Comparison of ENCODE assay signal across 12 mouse cellular contexts in genomic region chr10:40365991-40366390, GRCm38 (mm10). TPM values are rescaled to one million over a fixed set of nuclear protein-coding genes. Genes with fewer than 3 reads are reported as not detected.
DNase-seq lines count a peak whose midpoint lies in the region.
"Had no signal": no experiment of that assay in that cellular context is flagged by ENCODE, and none has a peak within 500 bp of the region (broad histone marks: within the 10 kb centered on the region; RNA-seq: fewer than 3 reads in every experiment).

No protein-coding gene starts in this region.

- intact Hi-C loops in heart, postnatal 25 days (cut with DNase I), result no loop called here

- DNase-seq in cerebellum, adult 18-20 months, result peak; percentile 62 to 75
- no peak for DNase-seq in cerebellum, postnatal 4 days (ENCODE audit: low spot score in 2 of 2)
- peak; percentile 36 for DNase-seq in heart, adult 11 months
- DNase-seq in heart, postnatal 25 days (ENCODE audit: low spot score), result no peak
- DNase-seq in cerebellum, adult 9-10 months, result peak; percentile 90
- DNase-seq in layer of hippocampus, postnatal 14 days (ENCODE audit: low spot score in 2 of 2), result no peak
- DNase-seq: adrenal gland, postnatal 14 days; embryo, embryonic 11 days; gastrocnemius, postnatal 10 days; heart, adult 2 months; heart, postnatal 14 days; kidney, adult 8-10 months had no signal

RNA-seq across cellular contexts. Expression of gene Cdk19, which starts 26.6 kb away (rescaled TPM):
- total RNA-seq in heart, postnatal 25 days (2021), result 10 to 100 TPM; 11.9 to 15.7 TPM
- 10 to 100 TPM; 27.2 to 27.3 TPM for total RNA-seq in layer of hippocampus, postnatal 14 days (2021)

Comparison
In these comparisons a context has a peak if more than half of its experiments do, and no peak if none do; other contexts are left out.
1. DNase-seq: peak in cerebellum, adult 18-20 months (2 of 2), heart, adult 11 months (single experiment) and cerebellum, adult 9-10 months (single experiment); none in cerebellum, postnatal 4 days (0 of 2), heart, postnatal 25 days (single experiment) and layer of hippocampus, postnatal 14 days (0 of 2).